Mouse (Mus musculus) heart, embryonic 11.5 days (tissue): ENCODE results near the gene Cyp3a57. TPM values are rescaled to one million over a fixed set of nuclear protein-coding genes. Genes with fewer than 3 reads are reported as not detected.
"Not testable (repeated sequence)": the region's sequence is repeated elsewhere in the genome, so short reads cannot be mapped to it uniquely, and the experiment has no call there.

Source experiments
- ATAC-seq: fragments of 200-750 bp; cut with Nextera tagmentation; replicated peaks from 2 replicates; pipeline ENCODE4 v1.8.0; 2017; ENCODE audit warnings: moderate library complexity; ENCODE audit not compliant: insufficient number of reproducible peaks, low FRiP score, low TSS enrichment
- H3K27ac ChIP-seq: fragments of 300-500 bp; sonication (generic); 2 replicates; pipeline ENCODE4 v1.5.1; 2014; ENCODE audit warnings: mild to moderate bottlenecking, low read depth, low read length
- H3K27me3 ChIP-seq: fragments of 300-500 bp; sonication (generic); 2 replicates; pipeline ENCODE4 v1.6.1; 2014; ENCODE audit warnings: mild to moderate bottlenecking, low read length, mixed read lengths; ENCODE audit not compliant: control insufficient read depth, insufficient read depth
- H3K36me3 ChIP-seq: fragments of 300-500 bp; sonication (generic); 2 replicates; pipeline ENCODE4 v1.6.1; 2014; ENCODE audit warnings: mild to moderate bottlenecking, low read length, moderate library complexity, mixed read lengths; ENCODE audit not compliant: control insufficient read depth, insufficient read depth
- H3K4me1 ChIP-seq: fragments of 300-500 bp; sonication (generic); 2 replicates; pipeline ENCODE4 v1.6.1; 2014; ENCODE audit warnings: low read length; ENCODE audit not compliant: control insufficient read depth, insufficient read depth
- H3K4me2 ChIP-seq: fragments of 300-500 bp; sonication (generic); 2 replicates; pipeline ENCODE4 v1.6.1; 2014; ENCODE audit warnings: mild to moderate bottlenecking, moderate library complexity
- H3K4me3 ChIP-seq: fragments of 300-500 bp; sonication (generic); 2 replicates; pipeline ENCODE4 v1.5.1; 2014; ENCODE audit warnings: low read depth, low read length
- H3K9ac ChIP-seq: fragments of 300-500 bp; sonication (generic); 2 replicates; pipeline ENCODE4 v1.6.1; 2014; ENCODE audit warnings: mild to moderate bottlenecking, low read depth, low read length, moderate library complexity
- H3K9me3 ChIP-seq: fragments of 300-500 bp; sonication (generic); replicated peaks from 2 replicates; pipeline ENCODE4 v1.6.1; 2016; ENCODE audit warnings: low read length; ENCODE audit not compliant: control insufficient read depth
- WGBS: fragments of 180-500 bp; shearing (Covaris S2); extraction: QIAGEN DNeasy Blood & Tissue Kit; methylation state at CpG from one replicate; pipeline ENCODE4 v1.1.7; 2014; ENCODE audit not compliant: insufficient replicate concordance; 5-methylcytosine and 5-hydroxymethylcytosine counted together
- polyA plus RNA-seq: library from polyadenylated mRNA; unstranded; fragments of >200 nt; fragmentation: Nextera tagmentation; extraction: Ambion mirVana; gene quantifications from 2 replicates; pipeline ENCODE4 v1.2.1, GENCODE M21; 2014

Gene Cyp3a57
- polyA plus RNA-seq, 1 experiment from 2014 or later: not detected

- Histone ChIP-seq H3K9me3 (no peaks in the 10 kb centered on the region), H3K36me3 (no peaks in the 10 kb centered on the region), H3K4me1 (no peaks in the 10 kb centered on the region), H3K4me2 (no peak overlapping the region), H3K27ac (no peak overlapping the region), H3K27me3 (no peaks in the 10 kb centered on the region), H3K9ac (no peak overlapping the region), H3K4me3 (no peak overlapping the region)
- ATAC-seq: no peak
These were observed 4.6 kb downstream of the Cyp3a57 start for GRCm38 (mm10) chr5:145349697-145350096.

GRCm38 (mm10) chr5:145353081-145353480, 8.0 kb downstream of the Cyp3a57 start:
- WGBS: 90% methylated on average over 1 of the region's 1 CpGs
- no peak for ATAC-seq
- no peaks in the 10 kb centered on the region for H3K27me3 ChIP-seq
- no peak overlapping the region for H3K4me3 ChIP-seq
- no peak overlapping the region for H3K4me2 ChIP-seq
- no peak overlapping the region for H3K27ac ChIP-seq
- H3K36me3 ChIP-seq: no peaks in the 10 kb centered on the region
- no peaks in the 10 kb centered on the region for H3K9me3 ChIP-seq
- H3K4me1 ChIP-seq: no peaks in the 10 kb centered on the region
- H3K9ac ChIP-seq: no peak overlapping the region

- WGBS: 79% methylated on average over 9 of the region's 9 CpGs
These were observed 70.3 kb downstream of the Cyp3a57 start for GRCm38 (mm10) chr5:145415416-145415815.

GRCm38 (mm10) chr5:145422287-145422686, 77.2 kb downstream of the Cyp3a57 start:
- Histone ChIP-seq H3K27ac (no peak overlapping the region), H3K4me1 (no peaks in the 10 kb centered on the region), H3K4me3 (no peak overlapping the region), H3K27me3 (no peaks in the 10 kb centered on the region), H3K36me3 (no peaks in the 10 kb centered on the region), H3K4me2 (no peak overlapping the region), H3K9me3 (peaks cover 6% of the 10 kb centered on the region), H3K9ac (no peak overlapping the region)
- WGBS: 44% methylated on average over 1 of the region's 1 CpGs
- ATAC-seq: no peak

More at GRCm38 (mm10) chr5:145415416-145415815, 70.3 kb downstream of the Cyp3a57 start:
- ATAC-seq, H3K4me2 ChIP-seq, H3K4me1 ChIP-seq, H3K4me3 ChIP-seq, H3K9ac ChIP-seq, H3K36me3 ChIP-seq, H3K27me3 ChIP-seq, H3K27ac ChIP-seq: not testable (repeated sequence)
- peaks cover 17% of the 10 kb centered on the region for H3K9me3 ChIP-seq

- no peak overlapping the region for H3K4me3 ChIP-seq
- no peak overlapping the region for H3K9ac ChIP-seq
- no peak overlapping the region for H3K4me2 ChIP-seq
- H3K36me3 ChIP-seq: no peaks in the 10 kb centered on the region
- peaks cover 12% of the 10 kb centered on the region; the same call in 1 of the 2 replicates for H3K9me3 ChIP-seq
- ATAC-seq: no peak
- no peak overlapping the region for H3K27ac ChIP-seq
- no peaks in the 10 kb centered on the region for H3K27me3 ChIP-seq
- H3K4me1 ChIP-seq: no peaks in the 10 kb centered on the region
These were observed 85.9 kb downstream of the Cyp3a57 start for GRCm38 (mm10) chr5:145431004-145431403.

- Histone ChIP-seq H3K27me3 (no peaks in the 10 kb centered on the region), H3K4me3 (no peak overlapping the region), H3K36me3 (no peaks in the 10 kb centered on the region), H3K4me2 (no peak overlapping the region), H3K9me3 (peaks cover 12% of the 10 kb centered on the region; the same call in 1 of the 2 replicates), H3K9ac (no peak overlapping the region), H3K27ac (no peak overlapping the region), H3K4me1 (no peaks in the 10 kb centered on the region)
- WGBS: 77% methylated on average over 1 of the region's 1 CpGs
- ATAC-seq: no peak
These were observed 88.6 kb downstream of the Cyp3a57 start for GRCm38 (mm10) chr5:145433688-145434087.

Other genes starting within 250 kb of the Cyp3a57 start
- gene Arpc1b, start 231.1 kb upstream of the Cyp3a57 start, polyA plus RNA-seq: 95.4 and 127 TPM in 2 replicates
- gene Pdap1, start 205.0 kb upstream of the Cyp3a57 start, polyA plus RNA-seq: 76.5 and 92.4 TPM in 2 replicates
- gene Bud31, start 204.9 kb upstream of the Cyp3a57 start, polyA plus RNA-seq: 172 and 179 TPM in 2 replicates
- gene Ptcd1, start 178.2 kb upstream of the Cyp3a57 start, polyA plus RNA-seq: 7.4 and 10.7 TPM in 2 replicates
- gene Cpsf4, start 178.1 kb upstream of the Cyp3a57 start, polyA plus RNA-seq: 15.1 and 17.2 TPM in 2 replicates
- gene Atp5j2, start 153.2 kb upstream of the Cyp3a57 start, polyA plus RNA-seq: 928 and 936 TPM in 2 replicates
- gene Zkscan14, start 143.4 kb upstream of the Cyp3a57 start, polyA plus RNA-seq: 6.5 and 7.4 TPM in 2 replicates
- 9.0 and 10.9 TPM in 2 replicates for gene Zkscan5, start 140.7 kb upstream of the Cyp3a57 start, polyA plus RNA-seq
- 33.2 and 34.1 TPM in 2 replicates for gene Zfp655, start 113.6 kb upstream of the Cyp3a57 start, polyA plus RNA-seq
- gene Zscan25, start 64.8 kb upstream of the Cyp3a57 start, polyA plus RNA-seq: 0.23 and 0.94 TPM in 2 replicates
- not detected in 2 replicates for gene Cyp3a16, start 124.4 kb downstream of the Cyp3a57 start, polyA plus RNA-seq
- not detected in 2 replicates for gene Cyp3a41b, start 239.5 kb downstream of the Cyp3a57 start, polyA plus RNA-seq